Mouse (Mus musculus): ENCODE measurements around the gene Ank3. TPM values are rescaled to one million over a fixed set of nuclear protein-coding genes. Genes with fewer than 3 reads are reported as not detected.

The Ank3 gene
- polyA plus RNA-seq, 1 experiment from 2014 or later, result 44.7 TPM

GRCm38 (mm10) chr10:69950236-69950918 is 551.8 kb downstream of the Ank3 start:
- no peak for DNase-seq (ENCODE audit: low spot score)
- WGBS, result 93% methylated on average over 11 of the region's 11 CpGs
- Histone ChIP-seq H3K27ac (no peak overlapping the region), H3K4me3 (no peak overlapping the region), H3K9me3 (no peaks in the 10 kb centered on the region), H3K36me3 (peaks cover 20% of the 10 kb centered on the region), H3K4me1 (replicated peaks) (peaks cover 11% of the 10 kb centered on the region), H3K27me3 (ENCODE audit: insufficient read depth, poor library complexity, severe bottlenecking) (no peaks in the 10 kb centered on the region)

- no peaks in the 10 kb centered on the region for H3K9me3 ChIP-seq
- WGBS, result 95% methylated on average over 9 of the region's 9 CpGs
- peaks cover 7% of the 10 kb centered on the region for H3K4me1 ChIP-seq (replicated peaks)
- H3K4me3 ChIP-seq, result no peak overlapping the region
- no peak for DNase-seq (ENCODE audit: low spot score)
- H3K36me3 ChIP-seq, result peaks cover 25% of the 10 kb centered on the region
- no peaks in the 10 kb centered on the region for H3K27me3 ChIP-seq (ENCODE audit: insufficient read depth, poor library complexity, severe bottlenecking)
- H3K27ac ChIP-seq, result no peak overlapping the region
These were observed 552.3 kb downstream of the Ank3 start for GRCm38 (mm10) chr10:69950919-69951236.

- no peak for DNase-seq (ENCODE audit: low spot score)
- Histone ChIP-seq H3K4me1 (replicated peaks) (0 out of 2 replicates have a peak, but pooled peaks cover 5% of the 10 kb centered on the region), H3K4me3 (no peak overlapping the region), H3K27me3 (ENCODE audit: insufficient read depth, poor library complexity, severe bottlenecking) (no peaks in the 10 kb centered on the region), H3K36me3 (peaks cover 31% of the 10 kb centered on the region), H3K27ac (no peak overlapping the region), H3K9me3 (no peaks in the 10 kb centered on the region)
- 82% methylated on average over 4 of the region's 4 CpGs for WGBS
These were observed 552.9 kb downstream of the Ank3 start for GRCm38 (mm10) chr10:69951426-69951825.

- Histone ChIP-seq H3K4me1 (replicated peaks) (0 out of 2 replicates have a peak, but pooled peaks cover 5% of the 10 kb centered on the region), H3K4me3 (no peak overlapping the region), H3K9me3 (no peaks in the 10 kb centered on the region), H3K27ac (no peak overlapping the region), H3K27me3 (ENCODE audit: insufficient read depth, poor library complexity, severe bottlenecking) (no peaks in the 10 kb centered on the region), H3K36me3 (peaks cover 36% of the 10 kb centered on the region)
- 96% methylated on average over 1 of the region's 1 CpGs for WGBS
- no peak for DNase-seq (ENCODE audit: low spot score)
These were observed 553.7 kb downstream of the Ank3 start for GRCm38 (mm10) chr10:69952316-69952715.

- no peak for DNase-seq (ENCODE audit: low spot score)
- no peak overlapping the region for H3K27ac ChIP-seq
- no peaks in the 10 kb centered on the region for H3K9me3 ChIP-seq
- H3K27me3 ChIP-seq (ENCODE audit: insufficient read depth, poor library complexity, severe bottlenecking), result no peaks in the 10 kb centered on the region
- 92% methylated on average over 9 of the region's 9 CpGs for WGBS
- H3K4me1 ChIP-seq (replicated peaks), result no peaks in the 10 kb centered on the region
- no peak overlapping the region for H3K4me3 ChIP-seq
- H3K36me3 ChIP-seq, result peaks cover 41% of the 10 kb centered on the region
These were observed 556.2 kb downstream of the Ank3 start for GRCm38 (mm10) chr10:69954657-69955267.

GRCm38 (mm10) chr10:69962226-69962625 is 563.7 kb downstream of the Ank3 start:
- 92% methylated on average over 7 of the region's 7 CpGs for WGBS
- no peaks in the 10 kb centered on the region for H3K27me3 ChIP-seq (ENCODE audit: insufficient read depth, poor library complexity, severe bottlenecking)
- H3K9me3 ChIP-seq, result no peaks in the 10 kb centered on the region
- H3K4me3 ChIP-seq, result no peak overlapping the region
- peaks cover 10% of the 10 kb centered on the region for H3K36me3 ChIP-seq
- DNase-seq (ENCODE audit: low spot score), result no peak
- H3K27ac ChIP-seq, result no peak overlapping the region
- no peaks in the 10 kb centered on the region for H3K4me1 ChIP-seq (replicated peaks)

- Histone ChIP-seq H3K9me3 (no peaks in the 10 kb centered on the region), H3K27me3 (ENCODE audit: insufficient read depth, poor library complexity, severe bottlenecking) (no peaks in the 10 kb centered on the region), H3K27ac (no peak overlapping the region), H3K36me3 (peaks cover 14% of the 10 kb centered on the region), H3K4me3 (no peak overlapping the region), H3K4me1 (replicated peaks) (no peaks in the 10 kb centered on the region)
- WGBS, result 89% methylated on average over 7 of the region's 7 CpGs
- no peak for DNase-seq (ENCODE audit: low spot score)
These were observed 564.4 kb downstream of the Ank3 start for GRCm38 (mm10) chr10:69962976-69963375.

- WGBS, result 13% methylated on average over 5 of the region's 5 CpGs
- no peak overlapping the region for H3K27ac ChIP-seq
- no peak for DNase-seq (ENCODE audit: low spot score)
These were observed 566.0 kb downstream of the Ank3 start for GRCm38 (mm10) chr10:69964611-69965010.

GRCm38 (mm10) chr10:69965085-69965484 is 566.5 kb downstream of the Ank3 start:
- no peaks in the 10 kb centered on the region for H3K27me3 ChIP-seq (ENCODE audit: insufficient read depth, poor library complexity, severe bottlenecking)
- peaks cover 20% of the 10 kb centered on the region for H3K36me3 ChIP-seq
- WGBS, result 90% methylated on average over 6 of the region's 6 CpGs
- DNase-seq (ENCODE audit: low spot score), result no peak
- H3K27ac ChIP-seq, result no peak overlapping the region
- H3K9me3 ChIP-seq, result no peaks in the 10 kb centered on the region
- H3K4me1 ChIP-seq (replicated peaks), result no peaks in the 10 kb centered on the region
- H3K4me3 ChIP-seq, result no peak overlapping the region

More at GRCm38 (mm10) chr10:69964611-69965010, 566.0 kb downstream of the Ank3 start:
- Histone ChIP-seq H3K4me3 (no peak overlapping the region), H3K27me3 (ENCODE audit: insufficient read depth, poor library complexity, severe bottlenecking) (no peaks in the 10 kb centered on the region), H3K4me1 (replicated peaks) (no peaks in the 10 kb centered on the region), H3K9me3 (no peaks in the 10 kb centered on the region), H3K36me3 (peaks cover 18% of the 10 kb centered on the region)

GRCm38 (mm10) chr10:69967994-69968393 is 569.4 kb downstream of the Ank3 start:
- 86% methylated on average over 4 of the region's 4 CpGs for WGBS
- no peak overlapping the region for H3K27ac ChIP-seq
- peaks cover 15% of the 10 kb centered on the region for H3K36me3 ChIP-seq
- H3K27me3 ChIP-seq (ENCODE audit: insufficient read depth, poor library complexity, severe bottlenecking), result no peaks in the 10 kb centered on the region
- H3K4me1 ChIP-seq (replicated peaks), result no peaks in the 10 kb centered on the region
- no peak for DNase-seq (ENCODE audit: low spot score)
- H3K9me3 ChIP-seq, result no peaks in the 10 kb centered on the region
- no peak overlapping the region for H3K4me3 ChIP-seq

- no peaks in the 10 kb centered on the region for H3K4me1 ChIP-seq (replicated peaks)
- 89% methylated on average over 2 of the region's 2 CpGs for WGBS
- no peak overlapping the region for H3K4me3 ChIP-seq
- H3K9me3 ChIP-seq, result no peaks in the 10 kb centered on the region
- peaks cover 84% of the 10 kb centered on the region for H3K36me3 ChIP-seq
- no peaks in the 10 kb centered on the region for H3K27me3 ChIP-seq (ENCODE audit: insufficient read depth, poor library complexity, severe bottlenecking)
- no peak overlapping the region for H3K27ac ChIP-seq
- DNase-seq (ENCODE audit: low spot score), result no peak
These were observed 581.1 kb downstream of the Ank3 start for GRCm38 (mm10) chr10:69979636-69980035.

GRCm38 (mm10) chr10:69981386-69982097 is 583.0 kb downstream of the Ank3 start:
- WGBS, result 78% methylated on average over 21 of the region's 21 CpGs

GRCm38 (mm10) chr10:69982701-69983100 is 584.1 kb downstream of the Ank3 start:
- Histone ChIP-seq H3K36me3 (peaks cover 75% of the 10 kb centered on the region), H3K4me3 (no peak overlapping the region), H3K9me3 (no peaks in the 10 kb centered on the region), H3K27ac (no peak overlapping the region), H3K4me1 (replicated peaks) (no peaks in the 10 kb centered on the region), H3K27me3 (ENCODE audit: insufficient read depth, poor library complexity, severe bottlenecking) (no peaks in the 10 kb centered on the region)
- no peak for DNase-seq (ENCODE audit: low spot score)
- WGBS, result 97% methylated on average over 4 of the region's 4 CpGs

More at GRCm38 (mm10) chr10:69981386-69982097, 583.0 kb downstream of the Ank3 start:
- Histone ChIP-seq H3K4me1 (replicated peaks) (no peaks in the 10 kb centered on the region), H3K27ac (no peak overlapping the region), H3K36me3 (peaks cover 74% of the 10 kb centered on the region), H3K4me3 (no peak overlapping the region), H3K27me3 (ENCODE audit: insufficient read depth, poor library complexity, severe bottlenecking) (no peaks in the 10 kb centered on the region), H3K9me3 (no peaks in the 10 kb centered on the region)
- no peak for DNase-seq (ENCODE audit: low spot score)

All from hindbrain, embryonic 10.5 days (tissue).